Mouse (Mus musculus): ENCODE measurements around the gene Arid1b.

Gene Arid1b

GRCm38 (mm10) chr17:5125084-5125855 is 131.1 kb downstream of the Arid1b start:
- DNase-seq: peak; percentile 74

GRCm38 (mm10) chr17:5125856-5126806 is 132.0 kb downstream of the Arid1b start:
- DNase-seq: no peak

DNA sequence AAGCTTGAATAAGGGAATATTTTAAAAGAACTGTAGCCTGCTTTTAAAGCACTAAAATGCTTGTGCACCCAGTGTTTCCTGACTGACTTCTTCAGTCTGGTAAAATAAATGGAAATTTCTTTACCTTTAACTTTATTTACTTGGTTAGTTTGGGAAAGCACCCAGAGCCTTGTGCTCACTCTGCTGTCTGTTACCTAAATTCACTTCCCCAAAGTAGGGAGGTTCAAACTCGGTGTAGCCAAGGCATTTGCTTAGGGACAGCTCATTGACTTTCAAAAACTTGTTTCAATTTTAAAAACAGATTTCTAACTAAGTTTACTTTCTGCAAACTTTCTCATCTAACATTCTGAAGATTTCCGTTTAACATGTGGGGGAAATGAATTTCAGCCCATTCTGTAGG is 135.5 kb downstream of the Arid1b start:
- no peak for DNase-seq

GRCm38 (mm10) chr17:5130116-5130515 is 136.0 kb downstream of the Arid1b start:
- no peak for DNase-seq

DNA sequence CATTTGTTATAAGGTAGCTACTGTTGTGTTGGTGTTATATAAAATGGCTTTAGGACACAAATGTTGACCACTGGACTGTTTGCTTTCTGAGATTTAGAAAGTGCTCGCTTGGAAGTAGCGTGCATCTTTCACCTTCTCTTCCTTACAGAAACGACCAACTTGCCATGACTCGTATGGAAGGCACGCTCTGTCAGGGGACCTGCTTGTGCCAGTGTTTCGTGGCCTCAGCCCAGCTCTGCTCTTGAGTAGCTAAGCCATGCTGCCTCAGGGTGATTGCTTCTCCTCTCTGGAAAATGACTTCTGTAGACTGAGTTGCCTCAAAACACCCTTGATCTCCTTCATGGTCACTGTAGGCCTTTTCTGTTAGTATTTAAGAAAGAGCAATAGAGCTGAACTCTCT is 137.6 kb downstream of the Arid1b start:
- no peak for DNase-seq

- DNase-seq: peak; percentile 57
These were observed 138.3 kb downstream of the Arid1b start for GRCm38 (mm10) chr17:5132296-5132986.

GRCm38 (mm10) chr17:5132987-5133355 is 138.8 kb downstream of the Arid1b start:
- no peak for DNase-seq

GRCm38 (mm10) chr17:5133831-5134230 is 139.7 kb downstream of the Arid1b start:
- DNase-seq: no peak

GRCm38 (mm10) chr17:5134271-5134670 is 140.1 kb downstream of the Arid1b start:
- no peak for DNase-seq

GRCm38 (mm10) chr17:5137936-5138335 is 143.8 kb downstream of the Arid1b start:
- peak; percentile 70 for DNase-seq

GRCm38 (mm10) chr17:5138641-5139205 is 144.6 kb downstream of the Arid1b start:
- DNase-seq: peak; percentile 45

- no peak for DNase-seq
These were observed 145.4 kb downstream of the Arid1b start for GRCm38 (mm10) chr17:5139553-5139952.

DNA sequence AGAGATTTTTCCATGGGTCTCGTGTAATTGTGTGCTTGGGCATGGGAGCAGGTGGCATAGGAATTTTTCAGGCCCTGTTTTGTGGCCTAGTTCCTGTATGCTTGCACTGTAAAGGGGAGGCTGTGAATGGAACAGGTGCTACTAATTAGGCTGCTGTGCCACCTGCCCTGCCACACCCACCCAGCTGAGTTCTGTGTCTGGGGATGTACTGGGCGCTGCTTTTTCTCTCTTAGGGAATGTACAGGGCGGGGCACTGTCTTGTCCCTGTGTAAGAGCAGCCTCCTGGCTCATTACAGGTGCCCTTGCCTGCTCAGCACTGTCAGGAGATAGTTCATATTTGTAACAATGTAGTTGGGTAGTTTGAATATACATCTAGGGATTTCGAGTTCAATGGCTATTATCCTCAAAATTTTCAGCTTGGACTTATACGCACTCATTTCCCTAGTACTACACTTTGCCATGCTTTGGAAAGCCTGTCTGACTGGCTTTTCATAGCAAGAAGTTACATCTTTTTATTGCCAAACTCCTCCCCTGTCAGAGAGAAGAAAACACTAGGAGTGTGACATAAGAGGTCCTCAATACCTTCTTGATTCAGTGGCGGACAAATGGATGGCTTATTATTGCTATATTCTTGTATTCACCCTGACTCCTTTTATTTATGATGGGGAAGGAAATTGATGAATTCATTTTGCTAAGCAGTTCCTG is 149.8 kb downstream of the Arid1b start:
- DNase-seq: no peak

DNA sequence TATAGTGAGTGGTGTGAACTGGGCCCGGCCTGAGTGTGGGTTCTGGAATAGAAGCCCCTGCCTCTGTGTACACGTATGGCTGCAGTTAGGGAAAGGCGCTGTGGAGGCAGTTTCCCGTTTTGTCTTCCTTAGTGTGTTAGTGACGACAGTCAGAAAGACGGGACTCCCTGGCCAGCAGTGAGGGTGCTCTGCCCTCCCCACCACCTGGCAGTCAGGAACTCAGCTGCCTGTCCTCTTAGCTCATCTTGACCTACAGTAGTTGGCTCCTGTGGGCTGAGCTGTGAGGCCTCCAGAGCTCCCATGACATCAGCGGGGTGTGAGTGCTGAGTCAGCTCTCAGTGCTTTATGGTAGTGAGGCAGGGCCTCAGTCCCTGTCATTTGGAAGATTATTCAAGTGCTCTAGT is 156.5 kb downstream of the Arid1b start:
- DNase-seq: no peak

GRCm38 (mm10) chr17:5151852-5152251 is 157.7 kb downstream of the Arid1b start:
- DNase-seq: no peak

DNA sequence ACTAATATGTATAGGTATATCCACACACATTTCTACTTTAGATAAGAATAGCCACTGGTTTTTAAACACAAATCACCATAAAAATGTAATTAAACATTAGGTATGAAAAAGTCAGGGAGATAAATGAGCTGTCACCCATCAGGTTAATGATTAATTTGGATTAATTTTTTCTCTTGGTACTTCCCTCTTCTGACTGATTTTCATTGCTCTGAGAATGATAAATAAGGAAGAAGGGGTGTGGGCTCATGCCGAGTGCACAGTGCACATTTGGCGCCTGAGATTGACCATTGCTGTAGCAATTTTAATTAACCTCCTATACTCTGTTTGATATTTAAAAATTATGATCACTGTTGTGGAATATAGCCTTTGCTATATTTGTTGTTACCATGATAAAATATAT is 159.3 kb downstream of the Arid1b start:
- DNase-seq: no peak

DNA sequence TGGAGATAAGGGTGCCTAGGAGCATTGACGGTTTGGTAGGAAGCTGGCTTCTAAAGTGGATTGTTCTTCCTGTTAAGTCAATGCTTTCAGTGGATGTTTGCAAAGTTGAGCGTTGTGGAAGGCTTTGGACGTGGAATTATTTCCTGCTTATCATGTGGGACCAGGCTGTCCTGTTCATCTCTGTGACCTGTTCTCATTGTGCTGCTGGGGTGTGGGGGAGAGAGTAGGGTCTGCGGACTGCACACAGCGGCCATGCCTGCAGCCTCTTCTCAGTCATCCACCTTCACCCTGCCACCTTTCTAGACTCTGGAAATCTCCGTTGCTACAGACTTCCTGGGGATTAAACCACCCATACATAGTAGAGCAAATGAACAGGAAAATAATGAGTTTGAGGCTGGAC is 160.2 kb downstream of the Arid1b start:
- DNase-seq: no peak

DNA sequence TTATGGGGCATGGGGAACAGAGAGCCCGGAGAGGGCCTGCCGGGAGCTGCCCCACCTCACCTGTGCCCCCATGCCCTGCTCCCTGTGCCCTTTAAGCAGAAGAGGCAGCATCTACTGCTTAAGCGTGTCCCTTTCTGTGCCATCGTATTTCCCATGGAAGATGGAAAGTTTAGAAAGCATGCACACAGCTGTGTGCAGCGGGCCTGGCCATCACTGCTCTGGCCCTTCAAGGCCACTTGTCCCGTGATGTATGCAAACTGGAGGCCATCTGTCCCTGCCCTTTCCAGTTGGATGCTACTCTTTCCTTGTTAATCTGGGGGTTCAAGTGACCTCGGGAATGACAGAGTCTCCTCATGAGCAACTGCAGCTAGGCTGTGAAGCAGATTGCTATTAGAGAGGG is 163.5 kb downstream of the Arid1b start:
- DNase-seq: no peak

- DNase-seq: no peak
These were observed 168.4 kb downstream of the Arid1b start for GRCm38 (mm10) chr17:5162525-5162924.

GRCm38 (mm10) chr17:5163251-5163826 is 169.2 kb downstream of the Arid1b start:
- no peak for DNase-seq

- no peak for DNase-seq
These were observed 170.7 kb downstream of the Arid1b start for GRCm38 (mm10) chr17:5164794-5165193.

Measured in kidney, adult 18-20 months (tissue).